Mouse (Mus musculus): ENCODE data around the gene Cnpy2. TPM values are rescaled to one million over a fixed set of nuclear protein-coding genes. Genes with fewer than 3 reads are reported as not detected.
"Not testable (repeated sequence)": the region's sequence is repeated elsewhere in the genome, so short reads cannot be mapped to it uniquely, and the experiment has no call there.

Cnpy2 gene
- polyA plus RNA-seq, 1 experiment from 2014 or later: 334 TPM

- Histone ChIP-seq H3K27me3 (ENCODE audit: low read depth, poor library complexity, severe bottlenecking) (no peaks in the 10 kb centered on the region), H3K36me3 (peaks cover 62% of the 10 kb centered on the region), H3K27ac (no peak overlapping the region), H3K4me3 (no peak overlapping the region), H3K9me3 (replicated peaks) (no peaks in the 10 kb centered on the region), H3K4me1 (peaks cover 13% of the 10 kb centered on the region)
- WGBS: 90% methylated on average over 10 of the region's 10 CpGs
- no peak for DNase-seq (ENCODE audit: low spot score)
Observed at GRCm38 (mm10) chr10:128327610-128328009, 5.4 kb downstream of the Cnpy2 start.

GRCm38 (mm10) chr10:128332358-128333249 is 10.3 kb downstream of the Cnpy2 start:
- not testable (repeated sequence) for H3K9me3 ChIP-seq (replicated peaks); H3K27me3 ChIP-seq (ENCODE audit: low read depth, poor library complexity, severe bottlenecking); DNase-seq (ENCODE audit: low spot score); H3K4me1 ChIP-seq; H3K4me3 ChIP-seq; H3K27ac ChIP-seq
- H3K36me3 ChIP-seq: peaks cover 22% of the 10 kb centered on the region
- WGBS: 82% methylated on average over 6 of the region's 6 CpGs

GRCm38 (mm10) chr10:128335582-128335981 is 13.3 kb downstream of the Cnpy2 start:
- 5% methylated on average over 4 of the region's 4 CpGs for WGBS
- Histone ChIP-seq H3K9me3 (replicated peaks) (no peaks in the 10 kb centered on the region), H3K27ac (no peak overlapping the region), H3K4me1 (peaks cover 22% of the 10 kb centered on the region), H3K36me3 (peaks cover 13% of the 10 kb centered on the region), H3K4me3 (no peak overlapping the region), H3K27me3 (ENCODE audit: low read depth, poor library complexity, severe bottlenecking) (no peaks in the 10 kb centered on the region)
- DNase-seq (ENCODE audit: low spot score): peak; percentile 81

GRCm38 (mm10) chr10:128336195-128336594 is 13.9 kb downstream of the Cnpy2 start:
- Histone ChIP-seq H3K4me1 (peaks cover 22% of the 10 kb centered on the region), H3K27ac (no peak overlapping the region), H3K36me3 (peaks cover 16% of the 10 kb centered on the region), H3K4me3 (no peak overlapping the region), H3K27me3 (ENCODE audit: low read depth, poor library complexity, severe bottlenecking) (no peaks in the 10 kb centered on the region), H3K9me3 (replicated peaks) (no peaks in the 10 kb centered on the region)
- 91% methylated on average over 3 of the region's 3 CpGs for WGBS
- DNase-seq (ENCODE audit: low spot score): no peak

- peak overlapping the region; percentile 96 for H3K4me3 ChIP-seq
- peaks cover 22% of the 10 kb centered on the region for H3K4me1 ChIP-seq
- no peak for DNase-seq (ENCODE audit: low spot score)
- no peaks in the 10 kb centered on the region for H3K27me3 ChIP-seq (ENCODE audit: low read depth, poor library complexity, severe bottlenecking)
- WGBS: 86% methylated on average over 3 of the region's 3 CpGs
- H3K36me3 ChIP-seq: peaks cover 20% of the 10 kb centered on the region
- H3K9me3 ChIP-seq (replicated peaks): no peaks in the 10 kb centered on the region
- peak overlapping the region; percentile 90; the same call in 1 of the 2 replicates for H3K27ac ChIP-seq
Observed at GRCm38 (mm10) chr10:128336597-128336996, 14.3 kb downstream of the Cnpy2 start.

- Histone ChIP-seq H3K27me3 (ENCODE audit: low read depth, poor library complexity, severe bottlenecking) (no peaks in the 10 kb centered on the region), H3K9me3 (replicated peaks) (no peaks in the 10 kb centered on the region), H3K27ac (peak within 1 kb of the TSS; percentile 90), H3K4me3 (peak within 1 kb of the TSS; percentile 96), H3K4me1 (peaks cover 22% of the 10 kb centered on the region), H3K36me3 (peaks cover 28% of the 10 kb centered on the region)
- WGBS: 2% methylated on average over 61 of the region's 61 CpGs
- DNase-seq (ENCODE audit: low spot score): peak; percentile 97
Observed at GRCm38 (mm10) chr10:128337306-128338181, 15.3 kb downstream of the Cnpy2 start, which contains the start of gene Cs. TSS of gene Cs (plus strand) at chr10:128337734.

- Histone ChIP-seq H3K9me3 (replicated peaks) (no peaks in the 10 kb centered on the region), H3K36me3 (peaks cover 36% of the 10 kb centered on the region), H3K27me3 (ENCODE audit: low read depth, poor library complexity, severe bottlenecking) (no peaks in the 10 kb centered on the region), H3K4me1 (peaks cover 22% of the 10 kb centered on the region), H3K27ac (peak overlapping the region; percentile 90), H3K4me3 (peak overlapping the region; percentile 96)
- DNase-seq (ENCODE audit: low spot score): no peak
- WGBS: 27% methylated on average over 5 of the region's 5 CpGs
Observed at GRCm38 (mm10) chr10:128338415-128338814, 16.2 kb downstream of the Cnpy2 start.

GRCm38 (mm10) chr10:128338948-128339347 is 16.7 kb downstream of the Cnpy2 start:
- Histone ChIP-seq H3K27ac (no peak overlapping the region), H3K27me3 (ENCODE audit: low read depth, poor library complexity, severe bottlenecking) (no peaks in the 10 kb centered on the region), H3K4me3 (peak overlapping the region; percentile 96), H3K36me3 (peaks cover 40% of the 10 kb centered on the region), H3K4me1 (peaks cover 22% of the 10 kb centered on the region), H3K9me3 (replicated peaks) (no peaks in the 10 kb centered on the region)
- no peak for DNase-seq (ENCODE audit: low spot score)
- 85% methylated on average over 2 of the region's 2 CpGs for WGBS

GRCm38 (mm10) chr10:128340257-128340656 is 18.0 kb downstream of the Cnpy2 start:
- whole genome bisulfite sequencing: 89% methylated on average over 2 of the region's 2 CpGs
- H3K36me3 ChIP-seq: peaks cover 42% of the 10 kb centered on the region
- no peak for DNase-seq (ENCODE audit: low spot score)
- no peaks in the 10 kb centered on the region for H3K9me3 ChIP-seq (replicated peaks)
- peaks cover 22% of the 10 kb centered on the region for H3K4me1 ChIP-seq
- no peaks in the 10 kb centered on the region for H3K27me3 ChIP-seq (ENCODE audit: low read depth, poor library complexity, severe bottlenecking)
- no peak overlapping the region for H3K27ac ChIP-seq
- no peak overlapping the region for H3K4me3 ChIP-seq

- Histone ChIP-seq H3K27me3 (ENCODE audit: low read depth, poor library complexity, severe bottlenecking) (no peaks in the 10 kb centered on the region), H3K36me3 (peaks cover 48% of the 10 kb centered on the region), H3K9me3 (replicated peaks) (no peaks in the 10 kb centered on the region), H3K4me3 (no peak overlapping the region), H3K27ac (no peak overlapping the region), H3K4me1 (peaks cover 11% of the 10 kb centered on the region)
- 91% methylated on average over 1 of the region's 1 CpGs for WGBS
- no peak for DNase-seq (ENCODE audit: low spot score)
Observed at GRCm38 (mm10) chr10:128343436-128343835, 21.2 kb downstream of the Cnpy2 start.

- H3K27ac ChIP-seq: no peak overlapping the region
- H3K4me3 ChIP-seq: no peak overlapping the region
- no peaks in the 10 kb centered on the region for H3K9me3 ChIP-seq (replicated peaks)
- H3K36me3 ChIP-seq: peaks cover 52% of the 10 kb centered on the region
- 78% methylated on average over 7 of the region's 7 CpGs for WGBS
- no peak for DNase-seq (ENCODE audit: low spot score)
- H3K4me1 ChIP-seq: no peaks in the 10 kb centered on the region
- H3K27me3 ChIP-seq (ENCODE audit: low read depth, poor library complexity, severe bottlenecking): no peaks in the 10 kb centered on the region
Observed at GRCm38 (mm10) chr10:128344568-128345275, 22.5 kb downstream of the Cnpy2 start.

GRCm38 (mm10) chr10:128347541-128347940 is 25.3 kb downstream of the Cnpy2 start:
- no peak overlapping the region for H3K27ac ChIP-seq
- 95% methylated on average over 8 of the region's 8 CpGs for WGBS
- H3K4me1 ChIP-seq: no peaks in the 10 kb centered on the region
- DNase-seq (ENCODE audit: low spot score): no peak
- H3K4me3 ChIP-seq: no peak overlapping the region
- peaks cover 58% of the 10 kb centered on the region for H3K36me3 ChIP-seq
- no peaks in the 10 kb centered on the region for H3K27me3 ChIP-seq (ENCODE audit: low read depth, poor library complexity, severe bottlenecking)
- H3K9me3 ChIP-seq (replicated peaks): no peaks in the 10 kb centered on the region

Measured in limb, embryonic 10.5 days (tissue).